Mouse (Mus musculus): ENCODE measurements at regions not wholly inside any gene's neighbourhood (a gene's known extent, or its start where the extent isn't known, plus 50 kb on each side); places are given as distances from the start of the nearest gene placed in this dataset.

- DNase-seq: no peak
Measured at GRCm38 (mm10) chr13:42518686-42519085, 161.7 kb upstream of the Phactr1 start.

- DNase-seq: no peak
Measured at GRCm38 (mm10) chr13:42522553-42522952, 157.9 kb upstream of the Phactr1 start.

GRCm38 (mm10) chr13:42526163-42526562 is 154.3 kb upstream of the Phactr1 start:
- no peak for DNase-seq

GRCm38 (mm10) chr13:42526966-42527365 is 153.5 kb upstream of the Phactr1 start:
- DNase-seq: peak; percentile 5 to 12

- no peak for DNase-seq
Measured at GRCm38 (mm10) chr13:42528169-42528568, 152.3 kb upstream of the Phactr1 start.

GRCm38 (mm10) chr13:42536501-42537210 is 143.8 kb upstream of the Phactr1 start:
- no peak for DNase-seq

- DNase-seq: no peak
Measured at GRCm38 (mm10) chr13:42538046-42538445, 142.4 kb upstream of the Phactr1 start.

GRCm38 (mm10) chr13:42544536-42545094 is 135.8 kb upstream of the Phactr1 start:
- DNase-seq: no peak

GRCm38 (mm10) chr13:42546389-42546788 is 134.0 kb upstream of the Phactr1 start:
- no peak for DNase-seq

- peak in 1 of 2 experiments; percentile 8 for DNase-seq
Measured at GRCm38 (mm10) chr13:42546851-42547250, 133.6 kb upstream of the Phactr1 start.

- no peak for DNase-seq
Measured at GRCm38 (mm10) chr13:42549021-42549559, 131.3 kb upstream of the Phactr1 start.

- DNase-seq: no peak
Measured at GRCm38 (mm10) chr13:42554961-42555360, 125.5 kb upstream of the Phactr1 start.

GRCm38 (mm10) chr13:42558526-42558925 is 121.9 kb upstream of the Phactr1 start:
- no peak for DNase-seq

GRCm38 (mm10) chr13:42561446-42561845 is 119.0 kb upstream of the Phactr1 start:
- DNase-seq: no peak

GRCm38 (mm10) chr13:42565291-42566058 is 114.9 kb upstream of the Phactr1 start:
- no peak for DNase-seq

- no peak for DNase-seq
Measured at GRCm38 (mm10) chr13:42570600-42571348, 109.6 kb upstream of the Phactr1 start.

- DNase-seq: no peak
Measured at GRCm38 (mm10) chr13:42574189-42574588, 106.2 kb upstream of the Phactr1 start.

GRCm38 (mm10) chr13:42575725-42576426 is 104.5 kb upstream of the Phactr1 start:
- peak; percentile 87 to 89 for DNase-seq

GRCm38 (mm10) chr13:42579471-42579870 is 101.0 kb upstream of the Phactr1 start:
- DNase-seq: peak; percentile 52 to 55

GRCm38 (mm10) chr13:42589136-42589535 is 91.3 kb upstream of the Phactr1 start:
- peak in 1 of 2 experiments; percentile 19 for DNase-seq

- DNase-seq: peak; percentile 28 to 37
Measured at GRCm38 (mm10) chr13:42589607-42590006, 90.8 kb upstream of the Phactr1 start.

- no peak for DNase-seq
Measured at GRCm38 (mm10) chr13:42590415-42590814, 90.0 kb upstream of the Phactr1 start.
